Mouse (Mus musculus) ES-Bruce4 (cell line): ENCODE measurements around the gene Kcp.

ENCODE experiments used
- CTCF ChIP-seq: IDR thresholded peaks from one replicate; pipeline ENCODE4 v1.8.1; 2011; ENCODE audit warnings: low read depth, low read length
- EP300 ChIP-seq: IDR thresholded peaks from 2 replicates; pipeline ENCODE4 v1.6.1; 2011; ENCODE audit warnings: low read depth, low read length; ENCODE audit not compliant: insufficient read depth
- POLR2A ChIP-seq: IDR thresholded peaks from one replicate; pipeline ENCODE4 v1.8.1; 2011; ENCODE audit warnings: low read length; ENCODE audit not compliant: insufficient read depth

DNA sequence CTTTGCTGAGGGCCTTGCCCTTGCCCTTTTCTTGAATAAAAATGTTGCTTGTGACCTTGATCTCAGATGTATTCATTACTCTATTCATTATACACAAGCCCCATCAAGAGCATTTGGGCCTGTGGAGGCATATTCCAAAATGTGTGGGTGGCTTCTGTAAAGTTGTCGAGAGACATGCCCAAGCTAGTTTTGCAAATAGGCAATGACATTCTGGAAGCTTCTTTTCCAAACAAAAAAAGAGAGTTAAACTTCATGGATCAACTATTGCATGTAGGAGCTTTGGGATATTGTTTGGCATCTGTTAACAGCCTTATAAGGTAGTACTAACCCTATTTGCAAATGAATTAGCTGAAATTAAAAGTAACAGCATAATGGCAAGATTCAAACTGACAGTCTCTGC, 40.3 kb upstream of the Kcp start:
- TF ChIP-seq CTCF = no peak
- TF ChIP-seq POLR2A = no peak
- no peak for TF ChIP-seq EP300
